Mouse (Mus musculus): ENCODE measurements around the gene Rbfox1. TPM values are rescaled to one million over a fixed set of nuclear protein-coding genes. Genes with fewer than 3 reads are reported as not detected.

The Rbfox1 gene
- polyA plus RNA-seq, 1 experiment from 2014 or later: 7.5 TPM

DNA sequence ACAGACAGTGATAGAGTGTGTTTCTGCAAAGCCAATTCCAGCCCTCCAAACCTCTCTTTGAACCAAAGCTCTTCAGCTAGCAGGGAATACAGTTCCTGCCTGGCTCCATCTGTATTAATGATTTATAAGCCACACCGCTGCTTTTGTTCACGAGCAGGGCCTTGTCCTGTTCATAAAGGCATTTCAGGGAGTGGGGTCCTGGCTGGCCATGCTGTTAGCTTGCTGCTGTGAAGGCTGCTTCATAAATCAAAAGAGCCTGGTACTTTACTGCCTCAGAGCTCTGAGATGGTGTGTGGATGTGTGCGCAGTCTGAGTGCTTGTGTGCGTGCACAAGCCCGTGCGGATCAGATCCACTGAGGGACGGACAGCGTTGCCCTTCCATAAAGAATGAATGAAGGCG, 1165.8 kb downstream of the Rbfox1 start:
- Histone ChIP-seq H3K36me3 (ENCODE audit: control insufficient read depth, insufficient read depth, low read length) (no peaks in the 10 kb centered on the region), H3K27ac (ENCODE audit: low read depth, low read length) (no peak overlapping the region), H3K4me2 (replicated peaks; ENCODE audit: low read depth, low read length) (no peak overlapping the region), H3K9ac (ENCODE audit: low read depth, low read length) (no peak overlapping the region), H3K4me3 (ENCODE audit: low read length) (no peak overlapping the region), H3K27me3 (ENCODE audit: control insufficient read depth, insufficient read depth, low read length) (no peaks in the 10 kb centered on the region), H3K4me1 (ENCODE audit: control insufficient read depth, insufficient read depth, low read length) (no peaks in the 10 kb centered on the region), H3K9me3 (ENCODE audit: control insufficient read depth, low read length) (no peaks in the 10 kb centered on the region)
- peak; percentile 75 for ATAC-seq (ENCODE audit: low FRiP score, low TSS enrichment)
- WGBS: 44% methylated on average over 9 of the region's 9 CpGs

DNA sequence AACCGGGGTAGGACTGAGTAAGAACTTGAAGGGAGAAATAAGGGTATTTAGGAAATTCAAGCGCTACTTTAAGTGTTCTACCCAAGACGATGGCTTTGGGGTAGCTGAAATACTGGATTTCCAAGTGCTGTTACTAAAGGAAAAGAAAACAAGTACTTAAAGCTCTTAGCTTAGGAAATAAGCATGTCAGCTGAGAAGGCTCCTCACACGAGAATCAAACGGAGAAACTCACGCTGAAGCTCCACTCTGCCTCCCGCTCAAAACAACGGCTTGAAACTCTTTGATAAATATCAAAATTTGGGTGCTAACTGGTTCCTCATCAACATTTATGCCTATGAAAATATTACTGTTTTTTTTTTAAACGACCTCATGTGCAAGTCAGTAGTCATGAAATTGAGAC, 1166.8 kb downstream of the Rbfox1 start:
- H3K27ac ChIP-seq (ENCODE audit: low read depth, low read length): no peak overlapping the region
- H3K9ac ChIP-seq (ENCODE audit: low read depth, low read length): no peak overlapping the region
- 56% methylated on average over 9 of the region's 9 CpGs for WGBS
- H3K4me2 ChIP-seq (replicated peaks; ENCODE audit: low read depth, low read length): no peak overlapping the region
- H3K9me3 ChIP-seq (ENCODE audit: control insufficient read depth, low read length): no peaks in the 10 kb centered on the region
- H3K4me3 ChIP-seq (ENCODE audit: low read length): no peak overlapping the region
- H3K4me1 ChIP-seq (ENCODE audit: control insufficient read depth, insufficient read depth, low read length): no peaks in the 10 kb centered on the region
- no peak for ATAC-seq (ENCODE audit: low FRiP score, low TSS enrichment)
- H3K27me3 ChIP-seq (ENCODE audit: control insufficient read depth, insufficient read depth, low read length): no peaks in the 10 kb centered on the region
- no peaks in the 10 kb centered on the region for H3K36me3 ChIP-seq (ENCODE audit: control insufficient read depth, insufficient read depth, low read length)

DNA sequence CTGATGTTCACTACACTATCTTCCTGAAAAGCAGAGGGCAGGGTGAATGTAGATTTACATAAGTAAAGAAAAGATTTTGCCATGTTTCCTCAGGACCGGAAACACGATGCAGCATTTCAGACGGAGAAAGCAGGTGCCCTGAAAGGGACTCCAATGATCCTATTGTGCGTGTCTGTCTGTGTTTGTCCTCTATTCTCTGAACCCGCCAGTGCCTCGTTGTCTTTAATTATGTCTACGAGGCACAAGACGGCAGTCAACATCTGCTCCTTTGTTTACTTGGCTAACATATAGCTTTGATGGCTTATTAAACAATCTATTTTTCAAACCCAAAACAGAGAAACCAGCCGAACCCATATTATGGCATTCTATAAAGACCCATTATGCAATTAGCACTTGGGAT, 1167.3 kb downstream of the Rbfox1 start:
- H3K4me1 ChIP-seq (ENCODE audit: control insufficient read depth, insufficient read depth, low read length): no peaks in the 10 kb centered on the region
- ATAC-seq (ENCODE audit: low FRiP score, low TSS enrichment): no peak
- no peaks in the 10 kb centered on the region for H3K9me3 ChIP-seq (ENCODE audit: control insufficient read depth, low read length)
- H3K27ac ChIP-seq (ENCODE audit: low read depth, low read length): no peak overlapping the region
- WGBS: 56% methylated on average over 9 of the region's 9 CpGs
- no peak overlapping the region for H3K9ac ChIP-seq (ENCODE audit: low read depth, low read length)
- H3K4me2 ChIP-seq (replicated peaks; ENCODE audit: low read depth, low read length): no peak overlapping the region
- H3K27me3 ChIP-seq (ENCODE audit: control insufficient read depth, insufficient read depth, low read length): no peaks in the 10 kb centered on the region
- H3K36me3 ChIP-seq (ENCODE audit: control insufficient read depth, insufficient read depth, low read length): no peaks in the 10 kb centered on the region
- H3K4me3 ChIP-seq (ENCODE audit: low read length): no peak overlapping the region

DNA sequence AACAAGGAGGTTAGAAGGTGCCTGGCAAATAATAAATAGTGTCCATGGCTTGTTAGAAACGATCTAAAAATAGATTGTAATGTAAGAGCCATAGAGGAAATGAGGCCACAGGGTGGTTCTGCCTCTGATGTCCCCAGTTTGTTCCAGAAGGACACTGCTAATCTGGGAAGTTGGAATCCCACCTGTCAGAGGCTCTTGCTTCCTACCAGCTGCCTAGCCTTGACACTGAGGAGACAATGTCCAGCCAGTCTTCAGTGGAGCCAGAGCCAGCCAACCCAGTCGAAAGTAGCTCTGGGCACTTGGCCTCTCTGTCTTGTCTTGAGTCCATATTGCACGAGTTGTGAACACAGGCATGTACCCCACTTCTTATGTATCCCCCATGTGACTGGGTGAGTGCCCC, 1172.6 kb downstream of the Rbfox1 start:
- Histone ChIP-seq H3K36me3 (ENCODE audit: control insufficient read depth, insufficient read depth, low read length) (no peaks in the 10 kb centered on the region), H3K4me3 (ENCODE audit: low read length) (no peak overlapping the region), H3K9ac (ENCODE audit: low read depth, low read length) (no peak overlapping the region), H3K4me2 (replicated peaks; ENCODE audit: low read depth, low read length) (no peak overlapping the region), H3K4me1 (ENCODE audit: control insufficient read depth, insufficient read depth, low read length) (no peaks in the 10 kb centered on the region), H3K9me3 (ENCODE audit: control insufficient read depth, low read length) (no peaks in the 10 kb centered on the region), H3K27me3 (ENCODE audit: control insufficient read depth, insufficient read depth, low read length) (no peaks in the 10 kb centered on the region), H3K27ac (ENCODE audit: low read depth, low read length) (no peak overlapping the region)
- 70% methylated on average over 3 of the region's 3 CpGs for WGBS
- ATAC-seq (ENCODE audit: low FRiP score, low TSS enrichment): no peak

DNA sequence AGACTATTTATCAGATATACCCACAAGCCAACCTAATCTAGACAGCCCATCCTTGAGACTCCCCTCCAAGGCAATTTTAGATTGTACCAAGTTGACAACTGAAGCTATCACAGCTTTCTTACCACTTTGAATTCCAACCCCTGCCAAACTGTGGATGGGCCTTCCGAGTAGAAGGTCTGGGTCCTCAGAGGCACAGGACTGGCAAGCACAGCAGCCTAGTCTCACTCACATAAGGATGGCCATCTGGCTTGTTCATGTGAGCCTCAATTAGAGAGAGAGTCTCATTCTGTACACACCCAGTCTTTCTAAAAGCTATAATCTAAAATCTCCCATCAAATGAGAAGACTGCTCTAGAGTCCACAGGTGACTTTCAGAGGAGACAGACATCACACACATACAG, 1173.4 kb downstream of the Rbfox1 start:
- Histone ChIP-seq H3K9ac (ENCODE audit: low read depth, low read length) (no peak overlapping the region), H3K9me3 (ENCODE audit: control insufficient read depth, low read length) (no peaks in the 10 kb centered on the region), H3K27me3 (ENCODE audit: control insufficient read depth, insufficient read depth, low read length) (no peaks in the 10 kb centered on the region), H3K36me3 (ENCODE audit: control insufficient read depth, insufficient read depth, low read length) (no peaks in the 10 kb centered on the region), H3K4me3 (ENCODE audit: low read length) (no peak overlapping the region), H3K4me1 (ENCODE audit: control insufficient read depth, insufficient read depth, low read length) (no peaks in the 10 kb centered on the region), H3K4me2 (replicated peaks; ENCODE audit: low read depth, low read length) (no peak overlapping the region), H3K27ac (ENCODE audit: low read depth, low read length) (no peak overlapping the region)
- 85% methylated on average over 1 of the region's 1 CpGs for WGBS
- no peak for ATAC-seq (ENCODE audit: low FRiP score, low TSS enrichment)

DNA sequence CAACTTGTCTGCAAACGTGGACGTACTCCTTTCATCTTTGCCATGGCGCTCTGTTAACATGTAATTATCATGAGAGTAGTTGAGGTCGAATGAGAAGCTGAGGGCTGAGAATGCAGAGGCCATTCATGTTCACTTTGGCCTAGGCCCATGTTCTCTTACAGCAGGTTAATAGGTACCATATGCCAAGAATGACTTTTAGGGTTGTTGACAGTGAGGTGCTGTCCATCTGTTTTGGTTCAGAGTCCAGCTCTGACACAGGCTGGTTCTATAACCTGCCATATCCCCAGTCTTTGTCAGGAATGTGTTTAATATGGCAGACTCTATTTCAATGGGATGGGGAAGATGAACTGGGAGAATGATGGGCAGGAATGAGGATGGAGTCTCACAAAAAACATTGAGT, 1174.4 kb downstream of the Rbfox1 start:
- ATAC-seq (ENCODE audit: low FRiP score, low TSS enrichment): no peak

DNA sequence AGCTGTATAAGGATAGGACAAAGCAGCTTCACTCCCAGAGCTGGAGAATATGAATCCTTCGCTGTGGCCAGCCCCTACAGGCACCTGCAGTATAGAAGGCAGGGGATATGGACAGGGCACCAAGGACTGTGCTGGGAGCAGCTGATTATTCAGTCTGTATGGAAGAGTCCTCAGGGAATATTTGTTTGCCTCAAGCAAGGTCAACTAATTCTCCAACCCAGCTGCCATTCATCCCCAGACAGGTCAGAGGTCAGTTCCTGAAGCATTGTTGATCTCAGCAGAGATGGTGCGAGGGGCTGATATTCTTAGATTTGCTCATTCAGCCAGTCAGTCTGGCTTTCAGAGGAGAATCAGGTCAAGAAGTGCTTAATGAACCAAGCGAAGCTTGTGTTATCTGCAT, 1175.7 kb downstream of the Rbfox1 start:
- no peaks in the 10 kb centered on the region for H3K36me3 ChIP-seq (ENCODE audit: control insufficient read depth, insufficient read depth, low read length)
- no peaks in the 10 kb centered on the region for H3K4me1 ChIP-seq (ENCODE audit: control insufficient read depth, insufficient read depth, low read length)
- ATAC-seq (ENCODE audit: low FRiP score, low TSS enrichment): no peak
- no peak overlapping the region for H3K4me2 ChIP-seq (replicated peaks; ENCODE audit: low read depth, low read length)
- H3K9ac ChIP-seq (ENCODE audit: low read depth, low read length): no peak overlapping the region
- WGBS: 72% methylated on average over 3 of the region's 3 CpGs
- H3K27ac ChIP-seq (ENCODE audit: low read depth, low read length): no peak overlapping the region
- no peaks in the 10 kb centered on the region for H3K9me3 ChIP-seq (ENCODE audit: control insufficient read depth, low read length)
- no peak overlapping the region for H3K4me3 ChIP-seq (ENCODE audit: low read length)
- H3K27me3 ChIP-seq (ENCODE audit: control insufficient read depth, insufficient read depth, low read length): no peaks in the 10 kb centered on the region

More for the DNA sequence above, 1174.4 kb downstream of the Rbfox1 start:
- Histone ChIP-seq H3K9ac (ENCODE audit: low read depth, low read length) (no peak overlapping the region), H3K27ac (ENCODE audit: low read depth, low read length) (no peak overlapping the region), H3K36me3 (ENCODE audit: control insufficient read depth, insufficient read depth, low read length) (no peaks in the 10 kb centered on the region), H3K4me3 (ENCODE audit: low read length) (no peak overlapping the region), H3K4me2 (replicated peaks; ENCODE audit: low read depth, low read length) (no peak overlapping the region), H3K27me3 (ENCODE audit: control insufficient read depth, insufficient read depth, low read length) (no peaks in the 10 kb centered on the region), H3K4me1 (ENCODE audit: control insufficient read depth, insufficient read depth, low read length) (no peaks in the 10 kb centered on the region), H3K9me3 (ENCODE audit: control insufficient read depth, low read length) (no peaks in the 10 kb centered on the region)
- WGBS: 88% methylated on average over 4 of the region's 4 CpGs

DNA sequence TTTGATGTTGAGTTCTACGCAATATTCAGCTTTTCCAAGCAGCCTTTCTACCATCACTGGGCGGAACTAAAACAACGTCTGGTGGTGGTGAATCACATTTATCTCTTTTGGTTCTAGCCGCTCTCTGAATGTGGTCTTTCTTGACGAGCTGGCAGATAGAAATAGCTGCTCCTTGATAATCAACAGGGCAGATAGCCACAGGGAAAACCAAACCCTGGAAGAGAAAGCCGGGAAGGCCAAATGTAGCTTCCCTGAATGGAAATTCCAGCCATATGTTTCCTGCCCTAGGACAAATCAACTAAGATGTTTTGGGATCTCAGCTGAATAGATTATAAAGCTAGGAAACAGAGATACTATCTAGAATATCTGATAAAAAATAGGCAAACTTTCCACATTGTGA, 1177.4 kb downstream of the Rbfox1 start:
- WGBS: 86% methylated on average over 6 of the region's 6 CpGs
- H3K9me3 ChIP-seq (ENCODE audit: control insufficient read depth, low read length): no peaks in the 10 kb centered on the region
- H3K4me2 ChIP-seq (replicated peaks; ENCODE audit: low read depth, low read length): no peak overlapping the region

DNA sequence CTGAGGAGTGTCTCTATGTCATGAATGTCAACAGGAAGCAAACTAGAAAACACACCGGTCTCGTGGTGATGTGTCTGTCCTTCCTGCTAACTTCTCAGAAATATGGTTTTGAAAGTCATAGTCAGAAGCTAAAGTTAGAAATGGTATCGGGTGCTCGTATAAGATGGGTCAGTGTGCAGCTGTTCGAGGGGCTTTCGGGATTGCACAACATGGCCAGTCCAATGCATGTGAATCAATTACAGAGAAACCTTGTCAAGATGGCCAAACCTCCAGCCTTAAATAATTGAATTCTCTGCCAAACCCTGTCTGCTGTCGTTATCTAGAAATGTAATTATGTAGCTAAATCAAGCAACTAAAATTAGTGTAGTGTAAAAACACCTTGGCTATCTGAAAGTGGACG, 1182.0 kb downstream of the Rbfox1 start:
- Histone ChIP-seq H3K27ac (ENCODE audit: low read depth, low read length) (no peak overlapping the region), H3K9ac (ENCODE audit: low read depth, low read length) (no peak overlapping the region), H3K27me3 (ENCODE audit: control insufficient read depth, insufficient read depth, low read length) (no peaks in the 10 kb centered on the region), H3K36me3 (ENCODE audit: control insufficient read depth, insufficient read depth, low read length) (no peaks in the 10 kb centered on the region), H3K4me1 (ENCODE audit: control insufficient read depth, insufficient read depth, low read length) (no peaks in the 10 kb centered on the region), H3K4me2 (replicated peaks; ENCODE audit: low read depth, low read length) (no peak overlapping the region), H3K9me3 (ENCODE audit: control insufficient read depth, low read length) (no peaks in the 10 kb centered on the region), H3K4me3 (ENCODE audit: low read length) (no peak overlapping the region)
- WGBS: 86% methylated on average over 8 of the region's 8 CpGs
- no peak for ATAC-seq (ENCODE audit: low FRiP score, low TSS enrichment)

More for the DNA sequence above, 1177.4 kb downstream of the Rbfox1 start:
- Histone ChIP-seq H3K9ac (ENCODE audit: low read depth, low read length) (no peak overlapping the region), H3K4me3 (ENCODE audit: low read length) (no peak overlapping the region), H3K27me3 (ENCODE audit: control insufficient read depth, insufficient read depth, low read length) (no peaks in the 10 kb centered on the region), H3K27ac (ENCODE audit: low read depth, low read length) (no peak overlapping the region), H3K4me1 (ENCODE audit: control insufficient read depth, insufficient read depth, low read length) (no peaks in the 10 kb centered on the region), H3K36me3 (ENCODE audit: control insufficient read depth, insufficient read depth, low read length) (no peaks in the 10 kb centered on the region)
- ATAC-seq (ENCODE audit: low FRiP score, low TSS enrichment): no peak

DNA sequence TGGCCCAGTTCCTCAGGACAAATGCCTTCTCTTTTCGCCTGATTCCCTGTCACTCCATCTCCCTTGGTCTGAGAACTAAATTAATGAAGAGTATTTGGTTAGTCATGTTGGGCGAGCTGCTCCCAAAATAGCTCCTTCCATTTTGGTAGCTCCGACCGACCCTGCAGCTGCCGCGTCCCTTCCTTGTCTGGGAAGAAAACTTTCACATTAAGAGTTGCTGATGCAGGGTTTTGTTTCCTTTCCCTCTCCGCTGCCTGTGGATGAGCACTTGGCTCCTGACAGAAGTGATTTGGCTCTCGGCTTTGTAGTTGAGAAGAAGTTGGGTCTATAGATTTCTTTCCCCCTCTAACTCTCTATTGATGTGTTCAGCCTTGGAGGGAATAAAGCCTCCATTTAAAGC, 1184.4 kb downstream of the Rbfox1 start:
- no peak overlapping the region for H3K9ac ChIP-seq (ENCODE audit: low read depth, low read length)
- H3K9me3 ChIP-seq (ENCODE audit: control insufficient read depth, low read length): no peaks in the 10 kb centered on the region
- WGBS: 82% methylated on average over 8 of the region's 8 CpGs
- H3K4me1 ChIP-seq (ENCODE audit: control insufficient read depth, insufficient read depth, low read length): no peaks in the 10 kb centered on the region
- no peak for ATAC-seq (ENCODE audit: low FRiP score, low TSS enrichment)
- H3K27me3 ChIP-seq (ENCODE audit: control insufficient read depth, insufficient read depth, low read length): no peaks in the 10 kb centered on the region
- no peak overlapping the region for H3K27ac ChIP-seq (ENCODE audit: low read depth, low read length)
- no peak overlapping the region for H3K4me2 ChIP-seq (replicated peaks; ENCODE audit: low read depth, low read length)
- H3K36me3 ChIP-seq (ENCODE audit: control insufficient read depth, insufficient read depth, low read length): no peaks in the 10 kb centered on the region
- H3K4me3 ChIP-seq (ENCODE audit: low read length): no peak overlapping the region

Measured in kidney, embryonic 14.5 days (tissue).